Mouse (Mus musculus) CH12.LX (cell line): ENCODE data around the gene Erc1.

Source experiments
- MAFK ChIP-seq: IDR thresholded peaks from 2 replicates; pipeline ENCODE4 v1.6.1; 2011; ENCODE audit warnings: low read length, improper control_type of control experiment; ENCODE audit not compliant: insufficient replicate concordance
- TCF12 ChIP-seq: IDR thresholded peaks from 2 replicates; pipeline ENCODE4 v1.6.1; 2014; ENCODE audit warnings: low read depth, mild to moderate bottlenecking, inconsistent platforms, low read length, improper control_type of control experiment

DNA sequence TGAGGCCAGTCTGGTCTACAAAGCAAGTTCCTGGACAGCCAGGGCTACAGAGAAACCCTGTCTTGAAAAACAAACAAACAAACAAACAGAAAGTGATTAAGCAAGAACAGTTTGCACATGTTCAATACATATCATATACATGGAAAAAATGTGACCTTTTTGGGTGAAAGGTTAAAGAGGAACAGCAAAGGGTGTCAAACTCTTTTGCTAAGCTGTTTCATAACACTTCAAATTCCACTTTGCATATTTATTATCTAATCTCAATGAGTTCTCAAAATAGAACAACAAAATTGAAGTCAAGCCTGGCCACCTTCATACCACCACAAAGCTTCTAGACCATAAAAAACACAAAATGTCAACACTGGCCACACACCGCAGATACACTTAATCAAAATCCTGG, 19.8 kb downstream of the Erc1 start:
- no peak for TF ChIP-seq TCF12
- no peak for TF ChIP-seq MAFK
